Mouse (Mus musculus) right cerebral cortex, postnatal 4 days (tissue): ENCODE results near the gene Fam213b.

Experiments
- DNase-seq: peaks from one replicate; pipeline ENCODE4 v3.0.0-alpha.2; 2022

Fam213b gene

GRCm38 (mm10) chr4:154922291-154922690 lies 23.4 kb upstream of the Fam213b start:
- DNase-seq, result no peak

DNA sequence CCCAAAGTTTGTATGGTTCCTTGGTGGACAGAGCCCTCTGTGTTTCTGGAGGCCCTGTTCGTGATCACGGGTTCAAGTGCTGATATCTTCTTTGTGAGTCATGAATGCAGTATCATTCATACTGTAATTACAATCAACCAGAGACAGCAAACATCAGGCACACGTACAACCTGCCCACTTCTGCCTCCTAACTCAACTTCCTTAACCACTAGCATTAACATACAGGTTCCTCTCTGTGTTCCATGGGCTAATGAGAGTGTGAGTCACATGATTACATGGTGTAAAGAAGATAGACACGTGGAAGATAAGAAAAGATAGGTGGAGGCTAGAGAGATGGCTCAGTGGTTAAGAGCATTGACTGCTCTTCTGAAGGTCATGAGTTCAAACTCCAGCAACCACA lies 17.7 kb upstream of the Fam213b start:
- DNase-seq, result no peak

- DNase-seq, result no peak
Observed at GRCm38 (mm10) chr4:154915286-154915685, 16.4 kb upstream of the Fam213b start.

DNA sequence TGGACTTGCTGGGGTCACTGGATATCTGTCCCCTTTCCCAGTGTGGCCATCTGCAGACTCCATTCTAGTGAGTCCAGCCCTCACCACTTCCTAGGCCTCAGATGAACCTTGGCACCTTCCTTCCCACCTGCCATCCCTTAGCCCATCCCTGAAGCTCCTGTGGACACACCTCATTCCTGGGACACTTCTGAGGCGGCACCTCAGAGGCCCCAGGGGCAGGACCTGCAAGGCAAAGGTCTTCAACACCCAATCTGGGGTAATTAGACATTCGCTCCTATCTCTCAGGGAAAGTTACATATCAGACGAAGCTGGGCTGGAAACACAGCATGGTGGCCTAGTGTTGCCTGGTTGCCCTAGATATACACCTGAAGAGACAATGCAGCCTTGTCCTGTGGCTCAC lies 15.8 kb upstream of the Fam213b start:
- DNase-seq, result no peak

GRCm38 (mm10) chr4:154914252-154914651 lies 15.3 kb upstream of the Fam213b start:
- no peak for DNase-seq

GRCm38 (mm10) chr4:154913845-154914244 lies 14.9 kb upstream of the Fam213b start:
- no peak for DNase-seq

DNA sequence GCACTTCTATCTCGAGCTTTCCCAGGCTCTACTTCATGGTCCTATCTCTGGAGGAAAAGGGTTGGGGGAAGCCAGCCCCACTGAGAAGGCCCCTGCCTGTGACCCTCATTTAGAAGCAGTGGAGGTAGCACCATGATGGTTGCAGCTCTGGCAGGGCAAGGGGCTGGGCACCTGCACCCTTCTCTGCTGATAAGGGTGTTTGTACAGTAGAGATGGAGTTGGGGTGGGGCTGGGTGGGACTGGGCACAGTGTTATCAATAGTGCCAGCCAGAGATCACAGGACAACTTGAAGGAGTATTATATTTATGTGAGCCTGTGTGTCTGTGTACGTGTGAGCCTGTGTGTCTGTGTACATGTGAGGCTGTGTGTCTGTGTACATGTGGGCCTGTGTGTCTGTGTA lies 12.7 kb upstream of the Fam213b start:
- no peak for DNase-seq

GRCm38 (mm10) chr4:154910606-154911522 lies 11.9 kb upstream of the Fam213b start:
- DNase-seq, result no peak

GRCm38 (mm10) chr4:154908490-154908889 lies 9.6 kb upstream of the Fam213b start:
- DNase-seq, result no peak

DNA sequence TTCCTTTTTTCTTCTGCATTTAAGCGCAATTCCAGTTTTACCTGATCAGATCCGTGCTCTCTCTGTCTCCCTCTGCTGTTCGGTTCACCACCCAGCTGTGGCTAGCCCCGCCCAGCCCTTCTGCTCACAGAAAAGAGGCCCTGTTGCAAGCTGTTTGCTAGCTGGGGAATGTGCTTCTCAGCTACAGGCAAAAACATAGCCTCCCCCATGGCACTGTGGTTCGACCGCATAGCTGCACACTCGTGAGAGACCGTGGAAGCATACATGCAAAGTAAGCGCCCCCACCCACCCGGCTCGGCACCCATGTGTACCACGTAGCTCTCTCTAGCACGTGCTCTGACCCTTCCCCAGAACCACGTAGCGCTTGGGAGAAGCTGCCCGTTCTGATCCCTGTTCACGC lies 8.9 kb upstream of the Fam213b start:
- DNase-seq, result peak; percentile 69

- peak; percentile 65 for DNase-seq
Observed at GRCm38 (mm10) chr4:154904185-154905071, 5.5 kb upstream of the Fam213b start.

- no peak for DNase-seq
Observed at GRCm38 (mm10) chr4:154902371-154902770, 3.4 kb upstream of the Fam213b start.

DNA sequence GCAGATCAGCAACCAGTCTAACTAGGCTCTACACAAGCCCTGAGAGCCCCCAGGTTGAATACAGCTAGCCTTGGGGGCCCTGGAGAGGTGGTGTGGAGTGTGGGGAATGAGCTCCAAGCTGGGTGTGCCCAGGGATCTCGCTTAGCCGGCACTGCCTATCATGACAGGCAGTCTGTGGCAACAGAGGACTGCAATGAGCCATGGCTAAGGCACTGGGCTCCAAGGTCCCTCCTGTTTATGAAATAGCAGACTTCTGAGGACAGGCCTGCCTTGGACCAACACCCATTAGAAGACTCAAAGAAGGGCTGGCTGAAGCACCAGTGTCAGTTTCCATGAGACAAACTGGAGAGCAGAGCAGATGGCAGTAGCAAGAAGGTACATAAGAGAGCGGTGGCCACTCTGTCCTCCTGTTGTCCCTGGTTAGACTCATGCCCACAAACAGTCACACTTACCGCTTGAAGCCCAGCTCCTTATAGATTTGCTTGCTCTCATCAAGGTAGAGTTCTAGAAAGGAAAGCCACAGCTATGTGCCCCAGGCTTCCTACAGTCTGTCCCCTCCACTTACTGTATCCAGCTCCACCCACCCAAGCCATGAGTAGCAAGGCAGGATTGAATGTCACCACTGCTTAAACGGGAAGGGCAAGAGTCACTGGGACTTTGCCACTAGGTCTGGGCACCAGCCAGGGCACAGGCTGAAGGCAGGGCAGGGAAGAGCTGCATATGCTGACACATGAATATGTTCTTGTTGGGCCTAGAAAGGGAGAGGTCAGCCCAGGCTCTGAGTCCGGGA lies 1.1 kb downstream of the Fam213b start:
- no peak for DNase-seq

GRCm38 (mm10) chr4:154895549-154895948 lies 3.4 kb downstream of the Fam213b start:
- DNase-seq, result no peak

DNA sequence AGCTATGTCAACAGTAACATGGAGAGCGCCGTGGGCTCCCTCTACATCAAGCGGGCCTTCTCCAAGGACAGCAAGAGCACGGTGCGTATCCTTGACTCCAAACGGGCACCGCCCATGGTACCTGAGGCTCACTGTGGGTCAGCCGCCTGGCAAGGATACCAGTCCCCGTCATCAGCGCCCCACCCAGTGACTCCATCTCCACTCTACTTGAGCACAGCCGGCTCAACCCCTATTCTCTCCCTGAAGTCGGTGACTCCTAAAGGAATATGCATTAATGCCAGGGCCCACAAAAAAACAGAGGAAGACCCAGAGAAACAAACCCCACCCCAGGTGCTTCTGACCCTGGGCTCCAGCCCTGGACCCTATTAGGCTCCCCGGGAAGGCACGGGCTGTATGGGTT lies 8.0 kb downstream of the Fam213b start:
- no peak for DNase-seq

DNA sequence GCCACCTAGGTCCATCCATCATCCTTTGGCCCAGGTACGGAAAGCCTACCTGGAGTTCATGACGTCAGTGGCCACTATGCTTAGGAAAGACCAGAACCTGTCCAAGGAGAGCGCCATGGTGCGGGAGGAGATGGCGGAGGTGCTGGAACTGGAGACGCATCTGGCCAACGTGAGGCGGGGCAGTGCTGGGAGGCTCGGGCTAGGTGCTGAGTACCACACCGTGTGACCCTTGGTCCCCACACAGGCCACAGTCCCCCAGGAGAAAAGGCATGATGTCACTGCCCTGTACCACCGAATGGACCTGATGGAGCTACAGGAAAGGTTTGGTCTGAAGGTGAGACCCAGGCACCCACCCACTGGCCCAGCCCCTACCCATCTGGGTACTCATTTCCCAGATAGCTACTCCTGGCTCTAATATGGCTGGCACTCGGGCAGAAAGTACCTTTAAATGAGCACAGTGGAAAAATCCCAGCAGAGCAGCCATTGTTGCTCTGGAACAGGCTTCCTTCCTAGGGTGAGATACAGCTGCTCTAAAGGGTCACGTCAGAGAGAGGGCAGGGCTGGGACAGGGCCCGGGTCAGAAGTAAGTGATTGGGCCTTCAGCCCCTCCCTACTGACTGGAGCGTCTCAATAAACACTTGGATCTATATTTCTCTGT lies 11.2 kb downstream of the Fam213b start:
- DNase-seq, result no peak

DNA sequence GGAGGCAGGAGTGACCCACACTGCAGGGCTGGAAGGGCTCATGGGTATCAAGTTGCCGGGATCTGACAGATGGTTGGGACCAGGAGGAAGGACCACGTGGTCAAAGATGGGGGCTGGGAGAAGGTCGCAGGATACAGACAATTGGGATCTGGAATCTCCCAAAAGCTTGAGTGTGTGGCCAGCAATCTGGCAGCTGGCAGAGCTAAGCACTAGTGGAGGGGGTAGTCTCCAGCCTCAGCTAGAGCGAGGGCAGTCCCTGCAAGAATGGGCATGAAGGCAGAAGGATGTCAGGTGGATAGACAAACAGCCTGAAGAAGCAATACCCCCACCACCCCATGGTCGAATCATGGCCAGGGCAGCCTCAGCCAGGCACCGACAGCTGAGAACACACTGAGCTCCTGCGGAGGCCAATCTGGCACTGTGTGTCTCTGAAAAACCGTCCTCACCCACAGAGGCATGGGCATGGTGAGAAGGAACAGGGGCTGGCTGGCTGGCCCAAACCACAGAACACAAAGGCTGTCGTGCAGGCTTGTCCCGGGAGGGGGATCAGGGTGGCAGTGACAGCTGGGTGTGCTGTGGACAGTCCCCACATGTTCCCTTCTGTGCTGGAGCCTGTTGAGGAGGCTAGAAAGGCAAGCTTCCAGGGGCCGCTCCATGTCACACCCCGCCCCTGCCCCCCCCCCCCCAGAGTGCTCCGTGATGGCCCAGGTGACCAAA lies 11.9 kb downstream of the Fam213b start:
- no peak for DNase-seq

- DNase-seq, result no peak
Observed at GRCm38 (mm10) chr4:154885416-154885815, 13.5 kb downstream of the Fam213b start.

GRCm38 (mm10) chr4:154882014-154882659 lies 16.8 kb downstream of the Fam213b start:
- no peak for DNase-seq

- no peak for DNase-seq
Observed at GRCm38 (mm10) chr4:154880730-154881129, 18.2 kb downstream of the Fam213b start.
